Mouse (Mus musculus) left cerebral cortex, postnatal 25 days (tissue): ENCODE measurements around the gene Kifc1. TPM values are rescaled to one million over a fixed set of nuclear protein-coding genes. Genes with fewer than 3 reads are reported as not detected.
"Not testable (repeated sequence)": the region's sequence is repeated elsewhere in the genome, so short reads cannot be mapped to it uniquely, and the experiment has no call there.

Experiments
- DNase-seq, 2 experiments: peaks; one replicate each; pipeline ENCODE4 v3.0.0; 2022; ENCODE audit warnings: low spot score in 2 of 2, mixed read lengths in 1 of 2
- intact Hi-C: fragments of 180-260 bp; cut with DNase I; formaldehyde crosslinking; loops from one replicate; pipeline ENCODE4 v1.15.1; 2025
- microRNA-seq, 2 experiments: library from miRNA; unstranded; fragments of <30 nt; microRNA quantifications; one replicate each; pipeline ENCODE4 v1.2.0; 2022
- total RNA-seq, 2 experiments: library from RNA; stranded (reverse); gene quantifications; 2 replicates each; pipeline ENCODE4 v1.2.3; 2021

Kifc1 gene
- total RNA-seq, 2 experiments from 2014 or later = 3.0 to 3.4 TPM

DNA sequence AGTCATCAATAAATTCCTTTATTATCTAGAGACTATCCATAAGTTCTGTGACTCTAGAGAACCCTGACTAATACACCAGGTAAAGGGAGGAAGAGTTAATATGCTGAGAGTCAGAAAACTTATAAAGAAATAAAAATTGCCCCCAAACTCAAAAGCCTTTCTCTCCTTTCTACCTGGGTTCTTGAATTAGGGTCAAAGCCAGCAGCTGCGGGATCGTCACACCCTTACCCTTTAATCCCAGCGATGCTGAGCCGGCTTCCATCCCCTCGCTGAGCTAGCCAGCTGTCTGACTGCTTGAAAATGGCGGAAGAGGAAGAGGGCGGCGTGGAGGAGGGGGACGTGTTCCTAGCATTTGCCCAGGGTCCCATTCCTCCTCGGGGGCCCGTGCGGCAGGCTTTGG lies 16.9 kb downstream of the Kifc1 start, which contains the start of gene Gm7029:
TSS of gene Gm7029 (plus strand) at position 301 of the 400 bp plus-strand sequence.
- intact Hi-C loops, DNase-seq: not testable (repeated sequence)

DNA sequence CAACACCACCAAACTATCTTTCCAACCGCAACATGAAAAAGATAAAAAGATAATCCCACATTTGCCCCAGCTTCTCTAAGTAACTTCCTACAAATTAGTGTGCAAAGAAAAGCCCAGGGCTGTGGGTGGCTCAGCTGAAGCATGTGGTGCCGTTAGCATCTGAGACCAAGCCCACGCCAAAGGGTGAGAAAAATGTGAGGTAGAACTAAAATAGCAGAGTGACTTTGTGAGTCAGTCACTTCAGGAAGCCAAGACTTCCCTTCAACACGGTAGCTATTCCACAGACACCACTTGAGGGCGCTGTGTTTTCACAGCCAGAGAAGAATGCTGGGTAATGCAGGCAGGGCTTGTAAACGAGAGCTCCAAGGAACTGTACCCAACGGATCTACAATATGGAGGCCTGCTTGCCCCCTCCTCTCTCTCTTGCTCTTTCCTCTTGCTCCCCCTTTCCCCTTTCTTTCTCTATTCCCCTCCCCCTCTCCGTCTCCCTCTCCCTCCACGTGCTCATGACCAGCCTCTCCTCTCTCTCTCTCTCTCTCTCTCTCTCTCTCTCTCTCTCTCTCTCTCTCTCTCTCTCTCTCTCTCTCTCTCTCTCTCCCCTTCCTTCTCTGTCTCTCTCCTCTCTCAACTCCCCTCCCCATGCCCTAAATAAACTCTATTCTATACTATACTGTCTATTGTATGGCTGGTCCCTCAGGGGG lies 25.0 kb downstream of the Kifc1 start:
- intact Hi-C loops = no loop called here

DNA sequence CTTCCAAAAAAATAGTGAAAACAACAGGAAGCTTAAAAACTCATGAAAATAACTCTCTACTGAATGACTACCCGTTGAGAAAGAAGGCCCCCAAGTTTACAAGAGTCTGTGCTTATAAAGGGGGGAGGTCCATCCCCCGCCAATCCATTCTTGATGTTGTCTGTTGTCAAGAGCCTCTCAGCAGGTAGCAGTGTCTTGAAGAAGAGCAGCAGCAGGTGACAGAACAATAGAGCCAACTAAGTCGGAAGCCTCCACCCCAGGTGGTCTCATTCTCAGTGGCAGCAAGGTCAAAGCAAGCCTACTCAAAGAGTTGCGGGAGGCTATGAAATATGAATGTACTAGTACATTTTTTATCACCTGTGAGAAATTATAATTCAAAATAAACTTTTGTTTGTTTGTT lies 32.6 kb downstream of the Kifc1 start:
- intact Hi-C loops = no loop called here

More for the DNA sequence above, 25.0 kb downstream of the Kifc1 start:
- DNase-seq = peak; percentile 83 to 98

DNA sequence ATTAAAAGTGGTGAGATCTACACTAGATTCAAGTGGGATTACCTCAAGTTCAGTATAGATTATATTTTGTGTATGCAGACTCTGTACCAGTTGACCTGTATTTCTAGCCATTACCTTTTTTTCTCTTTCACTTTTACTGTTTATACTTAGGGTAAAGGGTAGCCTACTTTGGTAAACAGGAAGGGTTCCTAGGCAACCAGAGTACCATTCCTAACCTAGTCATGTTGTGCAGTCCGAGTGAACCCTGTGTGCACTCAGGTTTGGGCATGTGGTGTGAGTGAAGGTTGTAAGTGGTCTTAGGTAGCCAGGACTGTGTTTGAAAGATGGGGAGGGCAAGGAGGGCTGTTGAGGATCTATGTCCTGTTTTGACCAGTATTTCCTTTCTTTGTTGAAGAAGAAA lies 39.1 kb downstream of the Kifc1 start:
- intact Hi-C loops = no loop called here
- DNase-seq = no peak

More for the DNA sequence above, 32.6 kb downstream of the Kifc1 start:
- no peak for DNase-seq

DNA sequence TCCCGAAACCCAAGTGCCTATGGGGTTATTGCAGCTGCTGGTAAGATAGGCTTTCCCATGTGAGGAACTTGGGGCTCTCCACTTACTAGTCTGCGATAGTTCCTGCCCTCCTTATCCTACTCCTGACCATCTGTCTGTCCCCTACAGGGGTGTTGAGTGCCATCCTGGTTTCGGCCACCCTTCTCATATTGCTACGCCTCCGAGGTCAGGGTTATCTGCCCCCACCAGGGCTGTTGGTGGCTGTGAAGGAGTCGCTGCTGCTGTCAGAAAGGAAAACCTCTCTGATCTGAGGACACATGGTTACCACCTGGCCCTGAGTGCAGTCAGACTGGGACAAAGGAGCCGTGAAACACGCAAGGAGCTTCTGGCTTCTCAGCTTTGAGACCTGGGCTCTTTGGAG lies 42.3 kb downstream of the Kifc1 start:
- DNase-seq = no peak
- intact Hi-C loops = no loop called here

DNA sequence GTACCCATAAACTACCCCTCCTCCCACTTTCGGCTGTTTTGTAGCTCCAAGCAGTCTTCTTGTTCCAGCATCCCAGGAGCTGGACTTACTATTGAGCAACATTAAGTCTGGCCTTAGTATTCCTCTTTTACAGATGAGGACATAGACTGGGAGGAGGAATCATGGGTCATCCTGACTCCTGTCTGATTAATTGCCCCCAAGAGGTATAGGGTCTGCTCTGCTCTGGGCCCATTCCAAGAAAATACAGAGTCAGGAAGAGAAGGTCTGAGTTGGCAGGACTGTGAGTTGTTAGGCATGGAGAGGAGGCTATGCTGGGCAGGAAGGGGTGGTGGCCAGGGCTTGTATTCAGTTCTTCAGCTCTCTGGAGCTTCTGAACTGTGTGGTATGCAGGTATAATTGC lies 46.3 kb downstream of the Kifc1 start:
- no peak for DNase-seq
- intact Hi-C loops = no loop called here

DNA sequence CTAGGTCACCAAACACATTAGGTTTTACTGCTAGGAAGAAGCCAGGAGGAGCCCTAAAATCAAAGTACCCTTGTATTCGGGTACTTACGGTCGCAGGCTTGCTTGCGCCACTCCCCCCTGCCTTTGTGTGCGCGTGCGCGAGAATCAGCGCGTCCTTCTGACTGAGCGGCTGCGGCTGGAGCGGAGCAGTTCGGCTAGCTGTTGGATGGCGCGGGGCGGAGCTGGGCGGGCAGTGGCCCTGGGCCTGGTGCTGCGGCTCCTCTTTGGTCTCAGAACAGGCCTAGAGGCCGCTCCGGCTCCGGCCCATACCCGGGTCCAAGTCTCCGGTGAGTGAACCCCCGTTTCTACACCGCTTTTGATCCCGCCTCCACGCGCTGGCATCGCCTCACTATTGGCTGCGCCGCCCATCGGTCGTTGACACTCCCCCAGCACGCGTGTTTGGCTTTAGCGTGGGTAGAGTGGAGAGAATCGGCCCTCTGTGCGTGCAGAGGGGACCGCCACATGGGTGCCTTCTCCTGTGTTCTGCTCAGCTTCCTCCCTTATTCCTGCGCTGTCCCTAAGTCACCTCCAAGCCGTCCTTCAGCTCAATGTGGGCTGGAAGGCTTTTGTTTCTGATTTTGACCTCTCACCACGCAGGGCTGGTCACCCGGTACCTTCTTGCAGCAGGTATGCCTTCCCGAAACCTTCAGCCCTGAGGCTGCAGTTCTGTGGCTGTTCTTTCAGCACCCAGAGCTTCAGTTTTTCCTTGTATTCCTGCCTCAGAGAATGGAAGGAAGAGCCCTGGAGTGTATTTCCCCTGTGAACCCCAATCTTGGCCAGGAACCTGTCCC lies 47.3 kb downstream of the Kifc1 start, which contains the start of gene Cd320:
TSS of gene Cd320 (plus strand) at position 126 of the 830 bp plus-strand sequence.
- peak; percentile 92 to 95 for DNase-seq
- intact Hi-C loops = no loop called here

DNA sequence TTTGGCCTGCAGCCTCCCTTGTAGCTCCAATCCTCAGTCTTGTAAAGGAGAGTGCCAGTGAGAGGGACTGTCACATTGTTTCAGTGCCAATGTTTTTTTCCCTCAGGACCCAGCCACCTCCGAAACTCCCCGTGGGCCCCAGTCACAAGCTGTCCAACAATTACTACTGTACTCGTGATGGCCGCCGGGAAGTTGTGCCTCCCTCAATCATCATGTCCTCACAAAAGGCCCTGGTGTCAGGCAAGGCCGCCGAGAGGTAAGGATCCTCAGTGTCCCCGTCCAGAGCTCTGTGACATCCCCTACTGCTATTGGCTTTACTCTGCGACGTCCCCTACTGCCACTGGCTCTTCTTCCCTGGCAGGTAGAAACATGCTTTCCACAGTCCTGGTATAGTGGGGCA lies 60.9 kb downstream of the Kifc1 start:
- intact Hi-C loops = no loop called here

DNA sequence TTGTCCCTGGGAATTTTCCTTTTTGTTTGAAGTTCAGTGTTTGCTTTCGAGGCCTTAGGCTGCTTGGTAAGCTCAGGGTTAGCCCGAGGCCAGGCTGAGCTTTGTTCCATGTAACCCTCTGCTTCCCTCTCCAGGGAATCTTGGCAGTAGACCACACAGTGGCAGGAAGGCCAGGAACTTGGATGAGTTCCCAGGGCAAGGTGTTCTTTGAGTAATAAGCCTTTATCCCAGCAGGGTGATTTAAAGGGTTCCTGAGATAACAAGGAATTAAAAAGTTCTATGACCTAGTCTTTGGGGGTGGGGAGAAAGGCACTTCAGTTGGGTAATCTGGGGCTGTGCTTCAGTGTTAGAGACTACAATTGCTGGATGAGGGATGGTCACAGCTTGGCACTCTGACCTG lies 61.6 kb downstream of the Kifc1 start:
- intact Hi-C loops = no loop called here
- DNase-seq = no peak

More for the DNA sequence above, 60.9 kb downstream of the Kifc1 start:
- no peak for DNase-seq

DNA sequence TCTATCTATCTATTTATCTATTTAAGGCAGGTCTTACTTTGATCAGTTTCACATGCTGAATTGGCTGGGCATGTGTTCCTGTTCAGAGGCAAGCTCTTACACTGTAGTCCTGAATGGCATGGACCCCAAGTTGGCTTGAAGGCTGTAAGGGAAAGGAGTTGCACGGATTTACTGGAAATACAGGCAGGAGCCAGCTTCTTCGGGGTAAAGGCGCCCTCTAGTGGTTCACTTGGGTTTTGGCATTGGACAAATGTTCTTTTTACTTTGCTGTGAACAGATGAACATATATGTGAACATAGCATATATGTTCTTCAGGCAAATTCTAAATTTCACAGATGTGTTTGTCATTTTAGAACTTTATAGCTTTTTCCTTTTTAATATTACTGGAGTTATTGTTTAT lies 63.6 kb downstream of the Kifc1 start:
- intact Hi-C loops = no loop called here
- DNase-seq = peak; percentile 71 to 81

Small RNA genes within 50 kb of the gene (microRNA-seq; reads per million reads assigned to microRNA genes)
- 0 reads per million in 2 experiments for gene Gm27740

Other genes with a start within 250 kb of the Kifc1 start
- gene Hnrnpm, start 203.8 kb downstream of the Kifc1 start, total RNA-seq = 100 to 1,000 TPM; 120 to 129 TPM
- gene March2, start 172.0 kb downstream of the Kifc1 start, total RNA-seq = 10 to 100 TPM; 86.1 to 87.2 TPM
- gene Rab11b, start 130.1 kb downstream of the Kifc1 start, total RNA-seq = 100 to 1,000 TPM; 328 to 343 TPM
- gene Angptl4, start 108.8 kb downstream of the Kifc1 start, total RNA-seq = 1 to 10 TPM; 3.9 to 4.1 TPM
- 10 to 100 TPM; 37.0 to 39.7 TPM for gene Kank3, start 80.1 kb downstream of the Kifc1 start, total RNA-seq
- gene Rps28, start 66.1 kb downstream of the Kifc1 start, total RNA-seq = 100 to 1,000 TPM; 675 to 677 TPM
- 100 to 1,000 TPM; 196 to 205 TPM for gene Ndufa7, start 66.1 kb downstream of the Kifc1 start, total RNA-seq
- gene Cd320, start 47.6 kb downstream of the Kifc1 start, total RNA-seq = 10 to 100 TPM; 28.1 to 28.3 TPM
- gene Gm7029, start 16.8 kb downstream of the Kifc1 start, total RNA-seq = not detected
- under 1 TPM in 1 of 2 experiments, not detected in 1; 0.57 TPM for gene Platr17, start 14.5 kb upstream of the Kifc1 start, total RNA-seq
- 10 to 100 TPM; 26.0 to 26.2 TPM for gene Daxx, start 18.8 kb upstream of the Kifc1 start, total RNA-seq
- 10 to 100 TPM; 32.7 to 37.7 TPM for gene Tapbp, start 25.2 kb upstream of the Kifc1 start, total RNA-seq
- gene Zbtb22, start 25.2 kb upstream of the Kifc1 start, total RNA-seq = 10 to 100 TPM; 28.1 to 32.1 TPM
- 10 to 100 TPM; 55.2 to 66.8 TPM for gene Rgl2, start 38.9 kb upstream of the Kifc1 start, total RNA-seq
- gene Pfdn6, start 49.7 kb upstream of the Kifc1 start, total RNA-seq = 100 to 1,000 TPM in 1 of 2 experiments, 10 to 100 TPM in 1; 89.7 to 104 TPM
- gene Wdr46, start 50.0 kb upstream of the Kifc1 start, total RNA-seq = 10 to 100 TPM; 11.2 to 12.0 TPM
- 1 to 10 TPM; 5.8 to 6.4 TPM for gene B3galt4, start 60.8 kb upstream of the Kifc1 start, total RNA-seq
- 10 to 100 TPM; 78.4 to 81.9 TPM for gene Vps52, start 65.2 kb upstream of the Kifc1 start, total RNA-seq
- 100 to 1,000 TPM; 296 to 299 TPM for gene Rps18, start 65.3 kb upstream of the Kifc1 start, total RNA-seq
- 10 to 100 TPM; 12.3 to 15.9 TPM for gene H2-K1, start 109.7 kb upstream of the Kifc1 start, total RNA-seq
- 10 to 100 TPM; 28.4 to 32.2 TPM for gene Ring1, start 134.0 kb upstream of the Kifc1 start, total RNA-seq
- gene H2-Ke6, start 137.4 kb upstream of the Kifc1 start, total RNA-seq = 10 to 100 TPM; 33.3 to 35.1 TPM
- 10 to 100 TPM; 96.2 to 98.6 TPM for gene Slc39a7, start 141.0 kb upstream of the Kifc1 start, total RNA-seq
- gene Rxrb, start 141.2 kb upstream of the Kifc1 start, total RNA-seq = 10 to 100 TPM; 79.5 to 83.1 TPM
- 10 to 100 TPM; 14.1 to 14.6 TPM for gene Col11a2, start 148.8 kb upstream of the Kifc1 start, total RNA-seq
- gene H2-Oa, start 201.7 kb upstream of the Kifc1 start, total RNA-seq = under 1 TPM in 1 of 2 experiments, not detected in 1; 0.34 TPM
- gene H2-DMa, start 228.9 kb upstream of the Kifc1 start, total RNA-seq = 10 to 100 TPM; 26.0 to 26.5 TPM
- gene Brd2, start 232.0 kb upstream of the Kifc1 start, total RNA-seq = 100 to 1,000 TPM; 178 to 192 TPM